Mouse (Mus musculus) embryonic fibroblast, embryonic 13.5 days (primary cell): ENCODE measurements around the gene Cd22.

Experiments
- CTCF ChIP-seq: IDR thresholded peaks from 2 replicates; pipeline ENCODE4 v1.5.1; 2011; ENCODE audit warnings: mild to moderate bottlenecking, control low read depth, low read length, moderate library complexity, borderline replicate concordance; ENCODE audit not compliant: insufficient read depth
- POLR2A ChIP-seq: IDR thresholded peaks from 2 replicates; pipeline ENCODE4 v1.6.1; 2011; ENCODE audit warnings: low read depth, mild to moderate bottlenecking, control low read depth, low read length, moderate library complexity

DNA sequence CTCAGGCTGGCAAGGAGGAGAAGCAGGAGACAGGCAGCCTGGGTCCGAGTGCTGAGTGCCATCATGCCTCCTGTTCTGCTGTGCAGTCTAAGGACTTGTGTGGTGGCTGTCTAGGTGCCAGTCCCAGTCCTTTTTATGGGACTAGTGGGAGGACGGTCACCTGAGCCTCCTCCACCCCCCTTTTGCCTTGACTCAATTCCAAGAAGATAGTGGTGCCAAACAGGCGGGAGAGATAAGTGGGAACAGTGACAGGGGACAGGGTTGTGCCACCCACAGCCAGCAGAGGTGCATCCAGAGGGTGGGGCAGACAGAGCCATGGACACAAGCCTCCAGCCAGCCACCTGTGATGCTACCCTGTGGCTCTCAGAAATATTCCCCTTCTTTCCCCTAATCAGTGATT is 43.9 kb upstream of the Cd22 start:
- TF ChIP-seq POLR2A (no peak), CTCF (no peak)
